Mouse (Mus musculus) midbrain, postnatal 0 days (tissue): Measurements from ENCODE around the gene Tmem221. TPM values are rescaled to one million over a fixed set of nuclear protein-coding genes. Genes with fewer than 3 reads are reported as not detected.

Source experiments
- ATAC-seq: fragments of 200-750 bp; cut with Nextera tagmentation; 2 replicates; pipeline ENCODE4 v1.8.0; 2017; ENCODE audit warnings: moderate number of reproducible peaks, mild to moderate bottlenecking, moderate TSS enrichment, moderate library complexity; ENCODE audit not compliant: low FRiP score
- DNase-seq: peaks from one replicate; pipeline ENCODE4 v3.0.0-alpha.2; 2015; ENCODE audit warnings: low spot score
- H3K27ac ChIP-seq: fragments of 300-500 bp; sonication (generic); 2 replicates; pipeline ENCODE4 v1.5.1; 2014; ENCODE audit warnings: low read depth, mild to moderate bottlenecking, low read length, mixed read lengths
- H3K27me3 ChIP-seq: fragments of 300-500 bp; sonication (generic); 2 replicates; pipeline ENCODE4 v1.6.1; 2014; ENCODE audit warnings: low read length, control low read depth, mixed read lengths; ENCODE audit not compliant: insufficient read depth
- H3K36me3 ChIP-seq: fragments of 300-500 bp; sonication (generic); 2 replicates; pipeline ENCODE4 v1.6.1; 2014; ENCODE audit warnings: low read length, control low read depth, mixed read lengths; ENCODE audit not compliant: insufficient read depth
- H3K4me1 ChIP-seq: fragments of 300-500 bp; sonication (generic); 2 replicates; pipeline ENCODE4 v1.6.1; 2014; ENCODE audit warnings: mild to moderate bottlenecking, control low read depth, antibody characterized with exemption, low read length, mixed read lengths; ENCODE audit not compliant: insufficient read depth
- H3K4me2 ChIP-seq: fragments of 300-500 bp; sonication (generic); 2 replicates; pipeline ENCODE4 v1.6.1; 2014; ENCODE audit warnings: low read depth, mild to moderate bottlenecking, low read length, mixed read lengths; ENCODE audit not compliant: poor library complexity, severe bottlenecking
- H3K4me3 ChIP-seq: fragments of 300-500 bp; sonication (generic); 2 replicates; pipeline ENCODE4 v1.5.1; 2014; ENCODE audit warnings: low read depth, mild to moderate bottlenecking, low read length, moderate library complexity
- H3K9ac ChIP-seq: fragments of 300-500 bp; sonication (generic); replicated peaks from 2 replicates; pipeline ENCODE4 v1.6.1; 2014; ENCODE audit warnings: mild to moderate bottlenecking, low read length, moderate library complexity, mixed read lengths; ENCODE audit not compliant: poor library complexity, severe bottlenecking
- H3K9me3 ChIP-seq: fragments of 300-500 bp; sonication (generic); 2 replicates; pipeline ENCODE4 v1.6.1; 2016; ENCODE audit warnings: low read length, control low read depth
- CTCF ChIP-seq: IDR thresholded peaks from 2 replicates; pipeline ENCODE4 v1.5.1; 2016; ENCODE audit warnings: antibody characterized with exemption, mild to moderate bottlenecking
- WGBS: fragments of 180-500 bp; shearing (Covaris S2); extraction: QIAGEN DNeasy Blood & Tissue Kit; methylation state at CpG from one replicate; pipeline ENCODE4 v1.1.7; 2014; 5-methylcytosine and 5-hydroxymethylcytosine counted together
- polyA plus RNA-seq: library from polyadenylated mRNA; unstranded; fragments of >200 nt; fragmentation: Nextera tagmentation; extraction: Ambion mirVana; gene quantifications from 2 replicates; pipeline ENCODE4 v1.2.1, GENCODE M21; 2015
- total RNA-seq: library from RNA; depleted of rRNA; stranded (reverse); fragments of >200 nt; gene quantifications from 2 replicates; pipeline ENCODE4 v1.2.3, GENCODE M21; 2014

Tmem221 gene
- total and polyA plus RNA-seq, 2 experiments from 2014 or later: 0.11 TPM; not detected in 1

- DNase-seq (no peak), ATAC-seq (no peak)
- peak overlapping the region; percentile 65 for H3K4me3 ChIP-seq
- H3K4me1 ChIP-seq: peaks cover 8% of the 10 kb centered on the region; the same call in 1 of the 2 replicates
- H3K4me2 ChIP-seq: peak overlapping the region; percentile 77
- H3K9me3 ChIP-seq: no peaks in the 10 kb centered on the region
- 0 out of 2 replicates have a peak, but pooled peaks cover 4% of the 10 kb centered on the region for H3K27me3 ChIP-seq
- no peaks in the 10 kb centered on the region for H3K36me3 ChIP-seq
- TF ChIP-seq CTCF: no peak
- 18% methylated on average over 6 of the region's 6 CpGs for WGBS
- peak overlapping the region; percentile 89 for H3K27ac ChIP-seq
- peak overlapping the region; percentile 79 for H3K9ac ChIP-seq
Measured at GRCm38 (mm10) chr8:71568941-71569340, 10.3 kb upstream of the Tmem221 start.

DNA sequence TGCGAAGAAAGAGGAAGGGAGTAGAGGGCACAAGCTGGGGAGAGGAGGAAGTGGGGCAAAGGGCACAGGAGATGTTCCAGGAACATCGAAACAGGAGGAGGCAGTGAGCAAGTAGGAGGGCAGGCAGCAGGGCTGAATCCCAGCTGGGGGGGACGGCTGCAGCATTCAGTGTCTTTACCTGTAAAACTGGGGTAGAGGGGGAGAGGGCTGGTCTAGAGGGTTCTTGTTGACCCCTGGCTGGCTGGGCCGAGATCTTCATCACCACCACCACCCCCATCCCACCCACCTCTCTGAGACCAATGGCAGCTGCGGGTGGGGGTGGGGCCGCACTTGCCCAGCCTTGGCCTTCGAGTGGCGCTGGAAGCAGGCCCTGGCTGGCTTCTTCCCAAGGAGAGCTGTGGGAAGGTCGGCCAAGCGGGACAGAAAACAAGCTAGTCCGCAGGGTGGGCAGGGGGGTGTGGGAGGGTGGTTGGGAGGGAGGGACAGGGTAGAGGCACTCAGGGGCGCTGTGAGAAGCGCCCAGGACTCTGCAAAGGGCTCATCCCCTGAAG is 9.8 kb upstream of the Tmem221 start, which contains the start of gene Slc27a1:
Gene Slc27a1 (plus strand): TSS at position 496 of the 551 bp plus-strand sequence.
- H3K36me3 ChIP-seq: no peaks in the 10 kb centered on the region
- H3K9ac ChIP-seq: peak within 1 kb of the TSS; percentile 79
- H3K27ac ChIP-seq: peak within 1 kb of the TSS; percentile 89
- ATAC-seq (0 out of 2 replicates have a peak, but pooled peaks have one; percentile 2), DNase-seq (peak; percentile 80)
- 0 out of 2 replicates have a peak, but pooled peaks cover 4% of the 10 kb centered on the region for H3K27me3 ChIP-seq
- peak within 1 kb of the TSS; percentile 65 for H3K4me3 ChIP-seq
- H3K9me3 ChIP-seq: no peaks in the 10 kb centered on the region
- H3K4me1 ChIP-seq: peaks cover 8% of the 10 kb centered on the region; the same call in 1 of the 2 replicates
- 13% methylated on average over 11 of the region's 13 CpGs for WGBS
- no peak for TF ChIP-seq CTCF
- peak within 1 kb of the TSS; percentile 77 for H3K4me2 ChIP-seq

DNA sequence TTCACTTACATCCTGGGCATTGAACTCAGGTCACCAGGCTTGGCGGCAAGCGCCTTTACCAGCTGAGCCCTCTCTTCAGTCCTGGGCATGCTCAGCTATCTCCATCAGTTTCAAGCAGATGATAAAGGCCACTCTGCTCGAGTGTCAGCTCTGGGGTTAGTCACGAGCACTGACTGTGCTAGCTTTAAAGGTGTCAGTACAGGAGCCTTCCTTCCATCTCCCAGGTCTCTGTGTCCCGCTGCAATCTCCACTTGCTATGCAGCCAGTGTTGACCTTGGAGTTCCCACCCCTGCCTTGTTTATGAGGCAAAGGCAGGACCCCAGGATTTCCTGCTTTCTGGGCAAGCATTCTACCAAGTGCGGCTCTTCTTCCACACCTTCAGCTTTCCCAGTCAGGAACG is 8.9 kb upstream of the Tmem221 start:
- ATAC-seq (no peak), DNase-seq (no peak)
- Histone ChIP-seq H3K9ac (no peak overlapping the region), H3K36me3 (no peaks in the 10 kb centered on the region), H3K27ac (no peak overlapping the region), H3K9me3 (no peaks in the 10 kb centered on the region), H3K4me2 (no peak overlapping the region), H3K4me3 (no peak overlapping the region), H3K4me1 (peaks cover 8% of the 10 kb centered on the region; the same call in 1 of the 2 replicates), H3K27me3 (0 out of 2 replicates have a peak, but pooled peaks cover 6% of the 10 kb centered on the region)
- TF ChIP-seq CTCF: no peak
- WGBS: 79% methylated on average over 7 of the region's 7 CpGs

DNA sequence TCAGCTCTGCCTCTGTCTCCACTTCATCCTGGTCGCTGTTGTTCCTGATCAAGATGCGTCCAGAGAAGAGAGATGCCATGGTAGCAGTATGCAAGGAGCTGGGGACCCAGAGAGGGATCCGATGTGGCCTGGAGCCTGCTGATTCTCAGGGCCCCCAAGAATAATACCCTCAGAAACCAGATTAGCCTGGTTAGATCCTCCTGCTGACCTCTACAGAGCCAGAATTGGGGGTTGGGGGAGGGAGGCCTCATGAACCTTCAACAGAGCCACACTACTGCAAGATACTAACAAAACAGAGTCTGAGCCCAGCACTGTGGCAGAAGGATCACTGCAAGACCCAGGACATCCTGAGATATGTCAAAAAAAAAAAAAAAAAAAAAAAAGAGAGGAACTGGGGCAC is 7.8 kb upstream of the Tmem221 start, which contains the start of gene Nxnl1:
Gene Nxnl1 (minus strand): TSS at position 101 of the 400 bp plus-strand sequence.
- Histone ChIP-seq H3K36me3 (no peaks in the 10 kb centered on the region), H3K27me3 (peaks cover 16% of the 10 kb centered on the region), H3K4me1 (0 out of 2 replicates have a peak, but pooled peaks cover 5% of the 10 kb centered on the region), H3K9ac (no peak within 1 kb of the TSS), H3K4me3 (no peak within 1 kb of the TSS), H3K27ac (no peak within 1 kb of the TSS), H3K4me2 (no peak within 1 kb of the TSS), H3K9me3 (no peaks in the 10 kb centered on the region)
- TF ChIP-seq CTCF: no peak
- WGBS: 51% methylated on average over 3 of the region's 3 CpGs
- DNase-seq (no peak), ATAC-seq (no peak)

GRCm38 (mm10) chr8:71563992-71564391 is 5.3 kb upstream of the Tmem221 start:
- Histone ChIP-seq H3K9ac (no peak overlapping the region), H3K4me3 (no peak overlapping the region)
- WGBS: 90% methylated on average over 4 of the region's 4 CpGs

GRCm38 (mm10) chr8:71562751-71563150 is 4.1 kb upstream of the Tmem221 start:
- H3K4me1 ChIP-seq: peaks cover 8% of the 10 kb centered on the region; the same call in 1 of the 2 replicates
- H3K9me3 ChIP-seq: no peaks in the 10 kb centered on the region
- ATAC-seq (peak; percentile 39; the same call in 1 of the 2 replicates), DNase-seq (peak; percentile 33)
- no peaks in the 10 kb centered on the region for H3K36me3 ChIP-seq
- TF ChIP-seq CTCF: peak; percentile 77
- H3K9ac ChIP-seq: no peak overlapping the region; the same call in 1 of the 2 replicates
- H3K27ac ChIP-seq: no peak overlapping the region
- under 1% methylated on average over 31 of the region's 33 CpGs for WGBS
- peaks cover 52% of the 10 kb centered on the region for H3K27me3 ChIP-seq
- peak overlapping the region; percentile 41 for H3K4me2 ChIP-seq
- peak overlapping the region; percentile 28 for H3K4me3 ChIP-seq

More at GRCm38 (mm10) chr8:71563992-71564391, 5.3 kb upstream of the Tmem221 start:
- no peaks in the 10 kb centered on the region for H3K9me3 ChIP-seq
- DNase-seq (no peak), ATAC-seq (no peak)
- no peak overlapping the region for H3K4me2 ChIP-seq
- H3K4me1 ChIP-seq: peaks cover 7% of the 10 kb centered on the region; the same call in 1 of the 2 replicates
- no peak overlapping the region for H3K27ac ChIP-seq
- no peaks in the 10 kb centered on the region for H3K36me3 ChIP-seq
- H3K27me3 ChIP-seq: peaks cover 40% of the 10 kb centered on the region
- peak; percentile 51 for TF ChIP-seq CTCF
